17 mouse cellular contexts compared by ENCODE assay signal in genomic region chrX:43235844-43236243, GRCm38 (mm10).
"Had no signal": no experiment of that assay in that cellular context is flagged by ENCODE, and none has a peak within 500 bp of the region (broad histone marks: within the 10 kb centered on the region; RNA-seq: fewer than 3 reads in every experiment).

No protein-coding gene starts in this region.

- H3K27ac ChIP-seq: lung, embryonic 15.5 days; macrophage; midbrain, embryonic 13.5 days; midbrain, embryonic 15.5 days; neural tube, embryonic 12.5 days; stomach, embryonic 15.5 days; stomach, postnatal 0 days had no signal

- H3K4me3 ChIP-seq: lung, embryonic 15.5 days; megakaryocyte, embryonic 14.5 days; midbrain, embryonic 13.5 days; midbrain, embryonic 15.5 days; neural tube, embryonic 12.5 days; stomach, embryonic 15.5 days had no signal

- H3K27me3 ChIP-seq: lung, embryonic 15.5 days; megakaryocyte, embryonic 14.5 days; midbrain, embryonic 13.5 days; midbrain, embryonic 15.5 days; neural tube, embryonic 12.5 days; stomach, embryonic 15.5 days had no signal

- H3K4me2 ChIP-seq: lung, embryonic 15.5 days; midbrain, embryonic 11.5 days; midbrain, embryonic 13.5 days; midbrain, embryonic 15.5 days; neural tube, embryonic 12.5 days; stomach, embryonic 15.5 days had no signal

- ATAC-seq: lung, postnatal 0 days; midbrain, embryonic 13.5 days; midbrain, embryonic 15.5 days had no signal

- DNase-seq: lung, adult 2 months; lung, postnatal 14 days; lung, postnatal 36 days; right cerebral cortex, postnatal 14 days; thymus, adult 18-20 months; thymus, postnatal 14 days; thymus, postnatal 36 days had no signal

- H3K36me3 ChIP-seq: lung, embryonic 15.5 days; midbrain, embryonic 13.5 days; midbrain, embryonic 15.5 days; neural tube, embryonic 12.5 days; stomach, embryonic 15.5 days had no signal

- H3K9me3 ChIP-seq: lung, embryonic 15.5 days; megakaryocyte, embryonic 14.5 days; midbrain, embryonic 13.5 days; midbrain, embryonic 15.5 days; neural tube, embryonic 12.5 days; stomach, embryonic 15.5 days had no signal

- H3K4me1 ChIP-seq: lung, embryonic 15.5 days; megakaryocyte, embryonic 14.5 days; midbrain, embryonic 13.5 days; midbrain, embryonic 15.5 days; neural tube, embryonic 12.5 days; stomach, embryonic 15.5 days had no signal

- H3K9ac ChIP-seq: lung, embryonic 15.5 days; midbrain, embryonic 13.5 days; midbrain, embryonic 15.5 days; neural tube, embryonic 12.5 days; stomach, embryonic 15.5 days had no signal
